Mouse (Mus musculus): Measurements from ENCODE around the gene Ccdc189.
"Not testable (repeated sequence)": the region's sequence is repeated elsewhere in the genome, so short reads cannot be mapped to it uniquely, and the experiment has no call there.

Gene Ccdc189

GRCm38 (mm10) chr7:127588011-127588871, at the start of gene Ccdc189, which contains the start of gene Rnf40:
Ccdc189 (minus strand) TSS chr7:127588595.
Rnf40 (plus strand) TSS chr7:127588767.
- DNase-seq (ENCODE audit: low spot score in 2 of 2), result peak; percentile 94 to 95

GRCm38 (mm10) chr7:127636963-127637362, 48.6 kb upstream of the Ccdc189 start:
- no peak for DNase-seq (ENCODE audit: low spot score in 2 of 2)

- no peak for DNase-seq (ENCODE audit: low spot score in 2 of 2)
Measured at GRCm38 (mm10) chr7:127631416-127631815, 43.0 kb upstream of the Ccdc189 start.

- no peak for DNase-seq (ENCODE audit: low spot score in 2 of 2)
Measured at GRCm38 (mm10) chr7:127628646-127629045, 40.3 kb upstream of the Ccdc189 start.

- no peak for DNase-seq (ENCODE audit: low spot score in 2 of 2)
Measured at GRCm38 (mm10) chr7:127626471-127626870, 38.1 kb upstream of the Ccdc189 start.

GRCm38 (mm10) chr7:127626039-127626438, 37.6 kb upstream of the Ccdc189 start:
- no peak for DNase-seq (ENCODE audit: low spot score in 2 of 2)

- DNase-seq (ENCODE audit: low spot score in 2 of 2), result not testable (repeated sequence)
Measured at GRCm38 (mm10) chr7:127618402-127618801, 30.0 kb upstream of the Ccdc189 start.

- no peak for DNase-seq (ENCODE audit: low spot score in 2 of 2)
Measured at GRCm38 (mm10) chr7:127617962-127618361, 29.6 kb upstream of the Ccdc189 start.

- DNase-seq (ENCODE audit: low spot score in 2 of 2), result no peak
Measured at GRCm38 (mm10) chr7:127616881-127617280, 28.5 kb upstream of the Ccdc189 start.

- no peak for DNase-seq (ENCODE audit: low spot score in 2 of 2)
Measured at GRCm38 (mm10) chr7:127616336-127616735, 27.9 kb upstream of the Ccdc189 start.

GRCm38 (mm10) chr7:127614891-127615843, 26.8 kb upstream of the Ccdc189 start, which contains the start of gene Zfp629:
Zfp629 (minus strand) TSS chr7:127615797.
- DNase-seq (ENCODE audit: low spot score in 2 of 2), result peak; percentile 26 to 36

- DNase-seq (ENCODE audit: low spot score in 2 of 2), result peak; percentile 20 to 22
Measured at GRCm38 (mm10) chr7:127614511-127614890, 26.1 kb upstream of the Ccdc189 start.

GRCm38 (mm10) chr7:127614091-127614490, 25.7 kb upstream of the Ccdc189 start:
- DNase-seq (ENCODE audit: low spot score in 2 of 2), result no peak

- no peak for DNase-seq (ENCODE audit: low spot score in 2 of 2)
Measured at GRCm38 (mm10) chr7:127613501-127613900, 25.1 kb upstream of the Ccdc189 start.

GRCm38 (mm10) chr7:127611561-127611960, 23.2 kb upstream of the Ccdc189 start:
- DNase-seq (ENCODE audit: low spot score in 2 of 2), result no peak

- DNase-seq (ENCODE audit: low spot score in 2 of 2), result no peak
Measured at GRCm38 (mm10) chr7:127611011-127611410, 22.6 kb upstream of the Ccdc189 start.

- no peak for DNase-seq (ENCODE audit: low spot score in 2 of 2)
Measured at GRCm38 (mm10) chr7:127607150-127607549, 18.8 kb upstream of the Ccdc189 start.

- DNase-seq (ENCODE audit: low spot score in 2 of 2), result no peak
Measured at GRCm38 (mm10) chr7:127604256-127604655, 15.9 kb upstream of the Ccdc189 start.

GRCm38 (mm10) chr7:127602903-127603302, 14.5 kb upstream of the Ccdc189 start:
- DNase-seq (ENCODE audit: low spot score in 2 of 2), result no peak

- no peak for DNase-seq (ENCODE audit: low spot score in 2 of 2)
Measured at GRCm38 (mm10) chr7:127601735-127602134, 13.3 kb upstream of the Ccdc189 start.

GRCm38 (mm10) chr7:127600612-127601011, 12.2 kb upstream of the Ccdc189 start:
- no peak for DNase-seq (ENCODE audit: low spot score in 2 of 2)

GRCm38 (mm10) chr7:127596747-127597146, 8.4 kb upstream of the Ccdc189 start:
- no peak for DNase-seq (ENCODE audit: low spot score in 2 of 2)

Data from natural killer cell, adult 2 months (primary cell).